16 mouse cellular contexts compared by ENCODE assay signal in the genomic region with DNA sequence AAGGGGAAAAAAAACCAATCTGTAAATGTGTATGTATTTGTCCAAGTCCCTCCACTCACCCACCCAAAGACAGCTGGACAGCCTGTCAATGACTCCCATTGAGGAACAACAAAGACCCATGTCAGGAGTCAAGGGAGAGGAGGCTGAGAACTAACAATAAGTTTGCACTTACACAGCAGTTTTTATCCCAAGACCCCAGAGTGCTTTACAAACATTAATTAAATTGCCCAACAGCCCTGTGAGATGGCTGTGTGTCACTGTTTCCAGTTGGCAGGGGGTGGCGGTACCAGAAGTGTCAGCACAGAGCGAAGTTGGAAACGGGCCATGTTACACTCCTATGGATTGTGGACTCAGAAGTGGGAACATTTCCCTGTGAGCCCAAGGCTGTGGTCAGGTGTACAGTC. TPM values are rescaled to one million over a fixed set of nuclear protein-coding genes. Genes with fewer than 3 reads are reported as not detected.
DNase-seq lines count a peak whose midpoint lies in the region; ATAC-seq and TF ChIP-seq lines count a peak whose summit lies in the region.
"Had no signal": no experiment of that assay in that cellular context is flagged by ENCODE, and none has a peak within 500 bp of the region (broad histone marks: within the 10 kb centered on the region; RNA-seq: fewer than 3 reads in every experiment).

No protein-coding gene starts in this region.

- no peak for ATAC-seq in midbrain, embryonic 11.5 days (ENCODE audit: low FRiP score)
- ATAC-seq in limb, embryonic 15.5 days (ENCODE audit: insufficient number of reproducible peaks, low FRiP score, low TSS enrichment, low read depth), result no peak
- ATAC-seq in midbrain, postnatal 0 days (ENCODE audit: low FRiP score), result no peak
- no peak for ATAC-seq in inflammation-experienced regulatory T-cells, adult 6 months

- H3K9me3 ChIP-seq in midbrain, embryonic 10.5 days (replicated peaks), result no peaks in the 10 kb centered on the region
- H3K9me3 ChIP-seq in midbrain, embryonic 11.5 days (ENCODE audit: control insufficient read depth, low read length), result no peaks in the 10 kb centered on the region; the same call in 1 of the 2 replicates
- H3K9me3 ChIP-seq in limb, embryonic 15.5 days, result no peaks in the 10 kb centered on the region
- no peaks in the 10 kb centered on the region for H3K9me3 ChIP-seq in midbrain, postnatal 0 days (ENCODE audit: low read length)

- 0 out of 2 replicates have a peak, but pooled peaks cover 4% of the 10 kb centered on the region for H3K27me3 ChIP-seq in midbrain, embryonic 10.5 days (ENCODE audit: low read depth, poor library complexity, severe bottlenecking)
- H3K27me3 ChIP-seq in midbrain, embryonic 11.5 days (ENCODE audit: control insufficient read depth, insufficient read depth, low read length), result no peaks in the 10 kb centered on the region; the same call in 1 of the 2 replicates
- H3K27me3 ChIP-seq in limb, embryonic 15.5 days, result 0 out of 2 replicates have a peak, but pooled peaks cover 5% of the 10 kb centered on the region
- no peaks in the 10 kb centered on the region for H3K27me3 ChIP-seq in midbrain, postnatal 0 days (ENCODE audit: insufficient read depth, low read length)
- H3K27me3 ChIP-seq: Patski had no signal

- H3K4me2 ChIP-seq in midbrain, embryonic 11.5 days, result no peak overlapping the region
- no peak overlapping the region for H3K4me2 ChIP-seq in limb, embryonic 15.5 days
- H3K4me2 ChIP-seq in midbrain, postnatal 0 days (ENCODE audit: low read depth, low read length, poor library complexity, severe bottlenecking), result no peak overlapping the region
- H3K4me2 ChIP-seq: heart, embryonic 11.5 days had no signal

- peaks cover 16% of the 10 kb centered on the region for H3K4me1 ChIP-seq in midbrain, embryonic 10.5 days
- H3K4me1 ChIP-seq in midbrain, embryonic 11.5 days (ENCODE audit: control insufficient read depth, insufficient read depth, low read length), result peaks cover 11% of the 10 kb centered on the region
- peaks cover 12% of the 10 kb centered on the region; the same call in 1 of the 2 replicates for H3K4me1 ChIP-seq in limb, embryonic 15.5 days
- H3K4me1 ChIP-seq in midbrain, postnatal 0 days (ENCODE audit: insufficient read depth, low read length), result peaks cover 9% of the 10 kb centered on the region; the same call in 1 of the 2 replicates

- H3K36me3 ChIP-seq in midbrain, embryonic 10.5 days, result no peaks in the 10 kb centered on the region
- no peaks in the 10 kb centered on the region for H3K36me3 ChIP-seq in midbrain, embryonic 11.5 days (ENCODE audit: control insufficient read depth, insufficient read depth, low read length)
- no peaks in the 10 kb centered on the region for H3K36me3 ChIP-seq in limb, embryonic 15.5 days
- peaks cover 4% of the 10 kb centered on the region; the same call in 1 of the 2 replicates for H3K36me3 ChIP-seq in midbrain, postnatal 0 days (ENCODE audit: insufficient read depth, low read length)

- no peak for TF ChIP-seq CTCF in midbrain, postnatal 0 days (IDR thresholded peaks at IDR 0.05)

- 79% methylated on average over 3 of the region's 3 CpGs for WGBS in midbrain, embryonic 10.5 days
- WGBS in midbrain, embryonic 11.5 days, result 67% methylated on average over 3 of the region's 3 CpGs
- 61% methylated on average over 3 of the region's 3 CpGs for WGBS in limb, embryonic 15.5 days
- WGBS in midbrain, postnatal 0 days, result 52% methylated on average over 3 of the region's 3 CpGs

- H3K4me3 ChIP-seq in midbrain, embryonic 10.5 days, result no peak overlapping the region
- H3K4me3 ChIP-seq in midbrain, embryonic 11.5 days (ENCODE audit: low read depth, low read length), result no peak overlapping the region
- no peak overlapping the region for H3K4me3 ChIP-seq in limb, embryonic 15.5 days
- H3K4me3 ChIP-seq in midbrain, postnatal 0 days (ENCODE audit: low read depth, low read length), result no peak overlapping the region
- H3K4me3 ChIP-seq: gastrocnemius, adult 2 months had no signal

- DNase-seq in cerebellum, postnatal 10 days, result peak; percentile 39 to 46
- no peak for DNase-seq in cerebellum, postnatal 36 days
- DNase-seq in midbrain, embryonic 10.5 days (ENCODE audit: low spot score), result no peak
- no peak for DNase-seq in midbrain, embryonic 11.5 days (ENCODE audit: low spot score, missing footprints)
- peak; percentile 58 for DNase-seq in midbrain, postnatal 0 days (ENCODE audit: low spot score)
- DNase-seq in spleen, adult 18-20 months, result no peak
- DNase-seq: adrenal gland, postnatal 10 days; gastrocnemius, adult 2 months; heart, postnatal 4 days; kidney, adult 9 months; retina, postnatal 1 day had no signal

- H3K9ac ChIP-seq in midbrain, embryonic 11.5 days (ENCODE audit: low read length), result no peak overlapping the region
- no peak overlapping the region for H3K9ac ChIP-seq in limb, embryonic 15.5 days
- H3K9ac ChIP-seq in midbrain, postnatal 0 days (replicated peaks; ENCODE audit: low read length, poor library complexity, severe bottlenecking), result no peak overlapping the region

- peak overlapping the region; percentile 39; the same call in 1 of the 2 replicates for H3K27ac ChIP-seq in midbrain, embryonic 10.5 days (replicated peaks)
- no peak overlapping the region for H3K27ac ChIP-seq in midbrain, embryonic 11.5 days (ENCODE audit: low read depth, low read length)
- peak overlapping the region; percentile 55; the same call in 1 of the 2 replicates for H3K27ac ChIP-seq in limb, embryonic 15.5 days
- no peak overlapping the region for H3K27ac ChIP-seq in midbrain, postnatal 0 days (ENCODE audit: low read depth, low read length)
- H3K27ac ChIP-seq: gastrocnemius, adult 2 months had no signal

RNA-seq across cellular contexts. Expression of a gene that starts 22.7 kb away (rescaled TPM):
- 4.7 and 4.9 TPM in 2 replicates for polyA plus RNA-seq in midbrain, embryonic 10.5 days (2016; fragmentation: Nextera tagmentation; extraction: Ambion mirVana)
- polyA plus RNA-seq in midbrain, embryonic 11.5 days (2014; fragmentation: Nextera tagmentation; extraction: Ambion mirVana), result 6.0 and 7.1 TPM in 2 replicates
- polyA plus RNA-seq in limb, embryonic 15.5 days (2015; fragmentation: Nextera tagmentation; extraction: Ambion mirVana), result 13.4 and 17.4 TPM in 2 replicates
- total RNA-seq in midbrain, postnatal 0 days (2014; rRNA removed), result 36.0 and 38.8 TPM in 2 replicates
- 36.6 and 43.6 TPM in 2 replicates for polyA plus RNA-seq in midbrain, postnatal 0 days (2015; fragmentation: Nextera tagmentation; extraction: Ambion mirVana)
- polyA plus RNA-seq in inflammation-experienced regulatory T-cells, adult 6 months (2017; shearing (Covaris generic)), result 100 to 1,000 TPM; 115 to 333 (median 260) TPM
- total RNA-seq: common myeloid progenitor, adult 5-6 weeks had no signal
- polyA plus RNA-seq: Patski had no signal

Comparison
In these comparisons a context has a peak if more than half of its experiments do, and no peak if none do; other contexts are left out.
1. DNase-seq: peak in cerebellum, postnatal 10 days (2 of 2) and midbrain, postnatal 0 days (single experiment); none in cerebellum, postnatal 36 days (0 of 2), midbrain, embryonic 10.5 days (single experiment), midbrain, embryonic 11.5 days (single experiment) and spleen, adult 18-20 months (0 of 2).
2. H3K27ac ChIP-seq: peak in midbrain, embryonic 10.5 days (single experiment) and limb, embryonic 15.5 days (single experiment); none in midbrain, embryonic 11.5 days (single experiment) and midbrain, postnatal 0 days (single experiment).